Mouse (Mus musculus) cerebellum, adult 18-20 months (tissue): ENCODE results near the gene Sertad4.

Experiments
- DNase-seq, 2 experiments: peaks; one replicate each; pipeline ENCODE4 v3.0.0; 2021

The Sertad4 gene

DNA sequence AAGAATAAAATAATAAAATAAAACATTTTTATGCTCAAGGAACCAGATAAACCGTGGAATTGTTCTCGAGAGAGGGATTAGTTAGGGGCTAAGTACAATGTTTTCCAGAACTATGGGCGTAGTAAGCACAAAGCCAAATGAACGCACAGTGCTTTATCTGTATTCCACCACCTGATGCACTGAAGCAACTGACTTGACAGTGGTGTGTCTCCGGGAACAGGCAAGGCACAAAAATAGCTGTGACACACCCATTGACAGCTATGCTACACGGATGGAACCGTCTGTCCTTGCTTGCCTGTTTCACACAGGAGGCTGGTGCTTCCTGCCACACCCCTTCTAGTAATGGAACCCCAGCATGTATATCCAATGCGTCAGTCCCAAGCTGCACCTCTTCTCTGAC lies 55.2 kb downstream of the Sertad4 start:
- DNase-seq, result no peak

DNA sequence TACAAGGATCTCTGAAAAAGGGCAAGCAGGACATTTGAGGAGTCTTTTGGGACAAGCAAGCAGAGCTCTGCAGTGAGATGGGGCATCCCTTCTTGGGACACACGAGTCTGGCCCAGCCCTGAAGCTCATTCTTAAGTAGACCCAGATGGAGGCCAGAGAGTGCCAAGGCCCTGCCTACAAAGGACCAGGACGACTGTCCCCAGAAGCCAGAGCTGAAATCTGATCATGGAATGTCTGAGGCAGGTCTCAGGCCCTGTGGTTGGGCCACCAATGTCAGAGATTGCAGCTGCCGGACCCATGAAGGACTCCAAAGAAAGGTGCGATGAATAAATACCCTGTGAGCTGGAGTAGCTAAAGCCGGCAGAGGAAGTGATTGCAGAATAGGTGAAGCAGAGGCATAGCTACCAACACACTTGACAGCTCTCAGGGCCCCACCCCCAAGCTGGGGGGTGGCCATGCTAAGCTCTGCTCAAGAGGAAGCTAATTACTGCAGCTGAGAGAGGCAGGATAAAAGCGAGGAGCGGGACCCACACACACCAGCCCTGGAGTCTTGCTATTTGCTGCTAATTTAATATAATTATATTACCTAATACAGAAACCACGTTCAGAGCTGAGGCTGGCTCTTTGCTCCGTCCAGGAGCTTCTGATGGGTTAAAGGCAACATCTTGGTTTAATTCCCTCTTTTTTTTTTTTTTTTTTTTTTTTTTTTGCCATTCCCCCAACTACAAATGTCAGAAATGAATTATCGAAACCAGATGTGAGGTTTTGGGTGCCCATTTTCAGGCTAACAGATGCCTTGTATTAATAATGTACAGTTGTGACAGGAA lies 56.2 kb downstream of the Sertad4 start:
- DNase-seq, result no peak

DNA sequence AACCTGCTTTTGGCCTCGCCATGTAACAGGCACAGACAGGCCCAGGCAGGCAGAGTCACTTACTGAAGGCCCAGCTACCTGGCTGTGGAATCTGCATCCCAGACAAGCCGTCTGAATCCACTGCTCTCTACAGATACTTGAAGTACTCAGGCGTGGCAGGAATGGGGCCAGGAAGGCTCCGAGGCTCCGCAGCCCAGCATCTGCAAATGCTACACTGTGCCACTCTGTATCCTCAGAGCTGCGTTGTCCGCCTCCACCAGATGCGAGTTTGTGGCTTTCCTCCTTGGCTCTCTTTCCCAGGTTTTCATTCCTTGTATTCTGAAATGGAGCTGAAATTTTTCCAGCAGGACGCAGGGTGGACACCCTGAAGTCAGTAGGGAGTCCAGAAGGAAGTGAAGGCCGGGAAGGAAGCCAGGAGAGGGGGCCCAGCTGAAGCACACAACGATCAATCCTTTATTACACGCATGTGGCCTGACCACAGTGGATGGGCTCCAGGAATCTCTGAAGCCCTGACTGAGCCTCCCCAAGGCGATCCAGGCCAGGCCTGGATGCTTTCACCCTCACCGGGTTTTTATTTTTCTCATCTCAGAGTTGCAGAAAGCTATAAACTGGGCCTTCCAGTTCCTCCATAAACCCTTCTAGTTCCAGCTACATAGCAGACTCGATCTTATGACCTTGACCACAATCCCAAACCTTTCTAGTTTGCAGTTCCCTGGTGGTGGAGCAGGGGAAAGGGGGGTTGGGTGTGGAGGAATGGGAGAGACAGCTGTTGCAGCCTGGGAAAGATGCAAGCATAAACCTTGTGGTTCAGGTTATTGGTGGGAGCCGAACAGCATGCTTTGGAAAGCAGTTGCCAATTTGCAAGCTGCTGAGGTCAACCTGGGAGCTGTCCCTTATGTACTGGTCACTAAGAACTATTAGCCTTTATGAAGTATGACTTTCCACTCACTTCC lies 57.1 kb downstream of the Sertad4 start:
- no peak for DNase-seq

DNA sequence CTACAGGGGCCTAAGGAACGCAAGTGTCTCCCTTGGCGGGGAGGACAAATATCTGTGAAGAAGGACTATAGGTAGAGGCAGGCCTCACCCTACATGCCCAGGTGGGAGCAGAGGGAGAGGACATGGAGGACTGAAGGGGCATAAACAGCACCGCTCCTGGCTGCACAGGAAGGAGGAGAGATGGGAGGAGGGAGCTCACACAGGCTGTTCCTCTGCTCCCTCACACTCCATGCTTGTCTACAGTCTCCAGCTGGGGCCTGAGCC lies 58.6 kb downstream of the Sertad4 start:
- no peak for DNase-seq

DNA sequence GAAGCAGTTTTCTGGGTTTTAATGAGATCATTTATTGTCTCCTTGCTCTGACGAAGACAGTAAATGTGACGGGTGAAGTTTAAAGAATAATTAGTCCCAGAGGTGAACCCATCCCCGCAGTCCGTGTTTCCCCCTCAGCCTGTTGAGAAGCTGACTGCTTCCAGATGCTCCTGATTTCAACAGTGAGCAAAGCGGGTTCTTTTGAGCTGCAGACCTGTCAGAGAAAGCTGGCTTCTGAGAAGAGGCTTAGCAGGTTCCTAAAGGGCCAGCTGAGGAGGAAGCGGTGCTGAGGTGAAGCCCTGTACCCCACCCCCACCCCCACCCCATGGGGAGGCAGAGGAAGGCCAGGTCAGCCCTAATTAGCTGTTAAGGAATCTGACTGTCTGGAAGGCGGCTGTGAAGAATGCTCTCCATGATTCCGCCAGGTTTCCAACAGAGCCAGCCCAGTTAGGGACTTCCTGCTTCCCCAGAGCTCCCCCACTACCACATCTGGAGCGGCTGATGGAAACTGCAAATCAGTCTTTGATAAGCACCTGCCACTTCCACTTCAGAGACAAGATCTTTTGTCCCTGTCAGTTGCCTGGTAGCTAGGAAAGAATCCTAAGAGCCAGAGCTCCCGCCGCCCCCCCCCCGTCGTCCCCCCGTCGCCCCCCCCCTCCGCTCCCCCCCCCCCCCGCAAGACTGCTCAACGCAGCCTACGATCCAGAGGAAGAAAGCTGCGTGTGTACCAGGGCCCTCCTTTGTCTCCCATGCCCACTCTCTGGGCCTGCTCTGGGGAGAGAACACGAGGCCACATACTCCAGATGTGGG lies 59.1 kb downstream of the Sertad4 start:
- no peak for DNase-seq

DNA sequence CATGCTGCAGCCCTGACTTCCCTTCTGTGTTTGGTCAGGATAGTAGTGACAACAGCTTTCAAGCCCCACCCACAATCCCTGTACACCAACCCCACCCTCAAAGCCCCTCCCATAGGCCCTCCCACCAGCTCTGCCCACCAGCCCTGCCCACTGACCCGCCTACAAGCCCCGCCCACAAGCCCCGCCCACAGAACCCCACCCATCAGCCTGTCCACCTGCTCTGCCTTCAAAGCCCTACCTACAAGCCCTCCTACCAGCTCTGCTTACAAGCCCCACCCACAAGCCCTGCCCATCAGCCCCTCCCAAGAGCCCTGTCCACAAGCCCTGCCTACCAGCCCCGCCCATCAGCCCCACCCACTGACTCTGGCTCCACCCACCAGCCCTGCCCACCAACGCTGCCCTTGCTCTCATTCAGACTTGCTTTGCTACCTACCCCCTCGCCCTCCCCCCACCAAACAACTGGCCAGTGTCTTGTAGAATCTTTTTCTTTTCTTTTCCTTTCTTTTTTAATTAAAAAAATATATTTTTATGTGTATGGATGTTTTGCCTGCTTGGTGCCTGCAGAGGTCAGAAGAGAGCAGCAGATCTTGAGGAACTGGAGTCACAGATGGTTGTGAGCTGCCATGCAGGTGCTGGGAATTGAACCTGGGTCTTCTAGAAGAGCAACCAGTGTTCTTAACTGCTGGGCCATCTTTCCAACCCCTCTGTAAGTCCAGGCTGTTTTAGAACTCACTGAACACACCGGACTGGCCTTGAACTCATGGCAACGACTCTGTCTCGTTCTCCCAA lies 60.4 kb downstream of the Sertad4 start:
- DNase-seq, result no peak
